Mouse (Mus musculus) ovary, postnatal 10 days (tissue): ENCODE results near the gene Mrgprx1.

ENCODE experiments used
- DNase-seq: peaks from one replicate; pipeline ENCODE4 v3.0.0; 2022; ENCODE audit warnings: low spot score

Gene Mrgprx1

GRCm38 (mm10) chr7:48027497-48027896 is at the start of gene Mrgprx1:
Mrgprx1 (minus strand) TSS chr7:48027597.
- no peak for DNase-seq

DNA sequence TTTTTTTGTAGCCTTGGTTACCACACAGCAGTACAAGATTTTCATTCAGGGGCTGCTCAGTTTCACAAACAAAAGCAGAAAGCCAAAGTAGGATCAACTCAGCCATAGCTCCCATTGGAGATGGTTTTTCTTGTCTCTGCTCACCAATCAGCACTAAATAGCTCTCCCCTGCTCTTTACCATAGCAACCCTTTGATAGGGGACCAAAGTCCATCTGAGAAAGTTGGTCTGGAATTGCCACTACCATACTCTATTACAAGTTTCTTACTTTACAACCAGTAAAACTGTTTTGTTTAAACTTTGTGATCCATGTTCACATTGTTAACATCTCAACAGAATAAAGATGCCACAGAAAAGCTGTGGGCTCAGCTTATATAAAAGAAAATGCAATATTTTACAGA is 48.1 kb upstream of the Mrgprx1 start:
- DNase-seq, result no peak

GRCm38 (mm10) chr7:48046475-48047185 is 19.2 kb upstream of the Mrgprx1 start:
- no peak for DNase-seq

GRCm38 (mm10) chr7:48044046-48044445 is 16.6 kb upstream of the Mrgprx1 start:
- no peak for DNase-seq

DNA sequence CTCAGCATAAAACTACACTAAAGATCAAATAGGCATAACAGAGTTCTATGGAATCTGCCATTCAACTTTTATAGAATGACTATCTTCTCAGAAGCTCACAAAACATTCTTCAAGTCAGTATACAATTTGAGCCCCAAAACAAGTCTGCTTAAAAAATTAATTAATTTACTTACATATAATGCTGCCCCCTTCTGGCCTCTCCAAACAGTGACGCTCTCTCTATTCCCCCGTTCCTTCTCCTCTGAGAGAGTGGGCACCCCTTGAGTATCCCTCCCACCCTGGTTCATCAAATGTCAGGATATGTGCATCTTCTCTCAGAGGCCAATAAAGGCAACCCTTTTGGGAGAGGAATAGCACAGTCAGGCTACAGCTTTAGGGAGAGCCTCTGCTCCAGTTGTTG is 9.5 kb downstream of the Mrgprx1 start:
- DNase-seq, result no peak

DNA sequence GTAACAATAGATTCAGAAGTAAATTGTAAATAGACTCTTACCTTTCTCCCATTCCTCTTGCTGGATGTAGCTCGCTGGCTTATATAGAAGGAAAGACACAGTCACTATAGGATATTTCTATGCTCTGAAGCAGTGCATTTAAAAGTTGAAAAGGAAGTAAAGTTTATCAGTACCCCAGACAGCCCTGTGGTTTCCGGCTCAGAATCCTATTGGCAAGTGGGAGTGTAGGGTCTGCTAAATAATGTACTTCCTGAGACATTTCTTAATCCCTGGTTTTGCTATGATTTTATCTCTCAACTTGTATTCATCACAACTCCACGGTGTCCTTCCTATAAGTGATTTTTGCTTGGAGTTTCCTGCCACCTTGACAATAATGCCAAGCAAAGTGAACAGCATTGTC is 31.7 kb downstream of the Mrgprx1 start:
- DNase-seq, result no peak

DNA sequence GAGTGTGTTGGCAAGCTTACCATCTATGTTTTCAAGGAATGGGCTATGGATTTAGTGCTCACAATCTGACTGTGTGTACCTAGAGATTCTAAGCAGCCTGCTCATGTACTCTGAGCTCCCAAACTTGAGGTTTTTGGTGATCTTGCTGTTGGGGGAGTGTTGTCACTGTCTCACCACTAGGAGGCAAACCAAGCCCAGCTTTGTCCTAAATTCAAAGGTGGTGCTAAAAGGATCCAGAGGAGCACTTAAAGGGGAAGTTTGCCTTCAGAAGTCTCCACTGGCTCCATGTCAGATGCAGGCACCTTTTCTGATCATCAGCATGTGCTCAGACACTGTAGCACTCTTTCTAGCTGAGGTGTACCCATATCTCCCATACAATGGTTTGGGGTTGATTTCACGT is 40.6 kb downstream of the Mrgprx1 start:
- no peak for DNase-seq

DNA sequence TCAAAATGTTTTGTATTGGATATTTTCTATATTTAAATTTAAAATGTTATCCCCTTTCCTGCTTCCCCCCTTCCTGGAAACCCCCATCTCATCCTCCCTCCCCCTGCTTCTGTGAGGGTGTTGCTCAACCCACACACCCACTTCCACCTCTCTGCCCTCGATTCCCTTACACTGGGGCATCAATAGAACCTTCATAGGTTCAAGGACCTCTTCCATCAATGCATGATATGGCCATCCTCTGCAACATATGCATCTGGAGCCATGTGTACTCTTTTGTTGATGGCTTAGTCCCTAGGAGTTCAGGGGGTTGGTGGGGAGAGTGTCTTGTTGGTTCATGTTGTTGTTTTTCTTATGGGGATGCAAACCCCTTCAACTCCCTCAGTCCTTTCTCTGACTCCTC is 45.4 kb downstream of the Mrgprx1 start, which contains the start of gene Mrgpra4:
Mrgpra4 (minus strand) TSS at position 101 of the 400 bp plus-strand sequence.
- no peak for DNase-seq
